Mouse (Mus musculus): Measurements from ENCODE around the gene Lrrc9.

DNA sequence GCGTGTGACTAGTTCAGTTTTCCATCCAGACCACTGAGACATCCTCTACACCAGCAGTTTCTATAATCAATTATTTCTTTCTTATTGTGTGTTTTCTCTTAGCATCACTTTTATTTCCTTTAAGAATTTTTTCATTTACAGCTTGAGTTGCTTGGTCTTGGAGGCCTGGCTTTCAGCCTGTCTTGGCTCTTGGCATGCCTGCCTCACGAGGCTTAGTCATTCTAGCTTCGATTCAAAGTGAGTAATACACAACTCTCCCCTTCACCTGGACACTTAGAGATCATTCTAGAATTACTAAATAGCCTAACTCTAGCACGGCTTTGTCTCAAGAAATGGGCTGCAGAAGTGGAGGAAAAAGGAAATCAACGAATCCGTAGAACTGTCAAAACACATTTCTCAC, 92.3 kb downstream of the Lrrc9 start:
- TF ChIP-seq CTCF (IDR thresholded peaks at IDR 0.05) (no peak), POLR2A (IDR thresholded peaks at IDR 0.05; ENCODE audit: insufficient read depth, low read depth, low read length) (no peak), EP300 (IDR thresholded peaks at IDR 0.05; ENCODE audit: insufficient read depth, low read depth, low read length) (no peak)

Measured in heart, adult 2 months (tissue).